Mouse (Mus musculus): ENCODE measurements around the gene Npr3. TPM values are rescaled to one million over a fixed set of nuclear protein-coding genes. Genes with fewer than 3 reads are reported as not detected.
"Not testable (repeated sequence)": the region's sequence is repeated elsewhere in the genome, so short reads cannot be mapped to it uniquely, and the experiment has no call there.

The Npr3 gene
- total RNA-seq, 2 experiments from 2014 or later, result not detected

DNA sequence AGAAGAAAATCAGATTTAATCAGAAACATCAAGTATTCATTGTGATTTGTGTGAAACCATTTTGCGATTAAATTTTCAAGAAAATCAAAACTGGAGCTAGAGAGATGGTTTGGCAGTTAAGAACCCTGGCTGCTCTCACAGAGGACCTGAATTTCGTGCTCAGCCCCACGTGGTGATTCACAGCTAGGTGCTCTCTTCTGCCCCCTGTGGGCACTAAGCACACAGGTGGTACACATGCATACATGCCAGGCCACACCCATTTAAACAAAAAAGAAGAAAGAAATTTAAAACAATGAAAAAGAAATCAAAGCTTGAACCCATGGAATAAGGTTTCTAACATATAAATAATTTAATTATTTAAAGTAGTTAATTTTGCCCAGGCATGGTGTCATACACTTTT, 15.7 kb downstream of the Npr3 start:
- ATAC-seq (replicated peaks; ENCODE audit: low FRiP score, low TSS enrichment, poor library complexity, severe bottlenecking), result no peak

DNA sequence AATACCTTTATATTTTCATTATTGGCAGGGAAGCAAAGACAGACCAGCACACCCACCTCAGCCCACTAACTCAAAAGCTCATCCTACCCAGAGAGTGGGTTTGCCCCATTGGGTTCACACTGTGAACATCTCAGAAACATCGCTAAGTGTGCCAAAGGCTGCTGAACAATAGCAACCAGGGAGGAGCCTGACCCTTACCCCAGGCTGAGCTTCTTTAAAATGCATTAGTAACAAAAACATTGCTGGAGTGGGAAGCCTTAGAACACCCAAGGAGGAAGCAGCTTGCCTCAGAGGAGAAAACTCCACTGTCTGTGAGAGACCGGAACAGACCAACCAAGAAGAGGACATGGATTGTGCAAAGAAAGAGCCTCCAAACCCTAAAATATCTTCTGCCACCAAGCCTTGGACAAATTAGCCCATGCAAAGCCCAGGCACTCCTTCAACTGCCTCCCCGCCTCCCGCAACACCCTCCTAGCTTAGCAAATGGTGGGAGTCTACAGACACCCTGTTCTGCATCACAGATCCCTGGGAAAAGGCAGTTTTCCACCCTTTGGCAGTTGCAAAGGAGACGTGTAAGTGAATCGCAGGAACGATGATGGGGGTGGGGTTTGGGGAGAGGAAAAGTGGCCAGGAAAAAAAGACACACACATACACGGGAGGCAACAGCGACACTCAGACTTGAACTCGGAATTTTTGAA, 24.4 kb downstream of the Npr3 start:
- ATAC-seq (replicated peaks; ENCODE audit: low FRiP score, low TSS enrichment, poor library complexity, severe bottlenecking), result no peak

GRCm38 (mm10) chr15:11881822-11882221, 25.3 kb downstream of the Npr3 start:
- ATAC-seq (replicated peaks; ENCODE audit: low FRiP score, low TSS enrichment, poor library complexity, severe bottlenecking), result no peak

GRCm38 (mm10) chr15:11878334-11878733, 28.8 kb downstream of the Npr3 start:
- no peak for ATAC-seq (replicated peaks; ENCODE audit: low FRiP score, low TSS enrichment, poor library complexity, severe bottlenecking)

GRCm38 (mm10) chr15:11877273-11877672, 29.8 kb downstream of the Npr3 start:
- ATAC-seq (replicated peaks; ENCODE audit: low FRiP score, low TSS enrichment, poor library complexity, severe bottlenecking), result no peak

DNA sequence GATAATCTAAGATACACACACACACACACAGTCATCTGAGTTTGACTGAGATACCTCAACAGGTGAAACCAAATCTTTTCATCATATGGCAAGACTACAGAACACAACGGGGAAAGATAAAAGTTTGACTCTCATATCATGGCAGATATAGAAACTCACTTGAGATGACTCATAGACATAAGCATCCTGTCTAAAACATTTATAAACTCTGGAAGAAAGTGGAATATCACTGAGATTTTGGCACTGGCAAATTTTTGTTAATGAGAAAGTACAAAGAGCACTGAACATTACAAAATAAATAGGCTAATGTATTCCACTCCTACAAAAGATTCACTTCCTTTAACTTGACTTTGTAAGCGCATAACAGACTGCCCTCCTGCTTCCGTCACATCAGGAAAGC, 40.2 kb downstream of the Npr3 start:
- ATAC-seq (replicated peaks; ENCODE audit: low FRiP score, low TSS enrichment, poor library complexity, severe bottlenecking), result no peak

GRCm38 (mm10) chr15:11863540-11863818, 43.6 kb downstream of the Npr3 start:
- no peak for ATAC-seq (replicated peaks; ENCODE audit: low FRiP score, low TSS enrichment, poor library complexity, severe bottlenecking)

GRCm38 (mm10) chr15:11862785-11863539, 44.1 kb downstream of the Npr3 start:
- ATAC-seq (replicated peaks; ENCODE audit: low FRiP score, low TSS enrichment, poor library complexity, severe bottlenecking), result no peak

DNA sequence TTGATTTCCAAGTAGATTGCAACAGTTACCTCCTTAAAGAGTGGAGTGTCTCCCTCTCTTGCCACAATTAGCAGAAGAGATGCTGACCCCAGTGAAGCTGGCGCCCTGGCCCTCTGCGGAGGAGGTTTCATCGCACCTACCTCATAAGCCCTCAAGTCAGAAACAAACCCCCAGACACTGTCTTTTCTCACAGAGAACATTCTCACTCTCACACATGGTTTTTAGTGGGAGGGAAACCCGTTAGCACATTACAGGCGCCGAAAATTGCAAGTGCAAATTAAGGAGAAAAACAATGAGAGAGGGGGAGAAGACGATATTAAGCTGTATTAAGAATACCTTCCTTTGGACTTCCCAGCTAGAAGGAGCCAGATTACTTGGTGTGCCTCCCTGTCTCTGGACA, 44.8 kb downstream of the Npr3 start:
- no peak for ATAC-seq (replicated peaks; ENCODE audit: low FRiP score, low TSS enrichment, poor library complexity, severe bottlenecking)

- ATAC-seq (replicated peaks; ENCODE audit: low FRiP score, low TSS enrichment, poor library complexity, severe bottlenecking), result no peak
These were observed 46.8 kb downstream of the Npr3 start for GRCm38 (mm10) chr15:11860259-11860658.

DNA sequence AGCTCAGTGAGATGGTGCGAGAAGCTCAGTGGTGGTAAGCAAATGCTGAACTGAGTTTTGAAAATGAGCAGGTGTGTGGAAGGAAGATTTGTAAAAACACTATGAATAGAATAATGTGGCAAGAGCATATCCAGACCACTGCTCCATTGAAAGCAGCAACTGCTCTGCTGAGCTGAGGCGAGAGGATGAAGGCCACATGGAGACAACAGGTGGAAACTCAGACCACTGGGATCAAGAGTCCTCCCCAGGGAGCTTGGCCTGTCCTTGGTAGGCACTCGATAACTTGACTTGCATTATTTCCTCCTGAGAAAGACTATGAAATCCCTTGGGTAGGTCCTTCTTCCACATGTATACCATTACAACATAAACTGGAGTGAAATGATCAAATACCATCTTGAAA, 47.3 kb downstream of the Npr3 start:
- ATAC-seq (replicated peaks; ENCODE audit: low FRiP score, low TSS enrichment, poor library complexity, severe bottlenecking), result no peak

GRCm38 (mm10) chr15:11858411-11858810, 48.7 kb downstream of the Npr3 start:
- no peak for ATAC-seq (replicated peaks; ENCODE audit: low FRiP score, low TSS enrichment, poor library complexity, severe bottlenecking)

DNA sequence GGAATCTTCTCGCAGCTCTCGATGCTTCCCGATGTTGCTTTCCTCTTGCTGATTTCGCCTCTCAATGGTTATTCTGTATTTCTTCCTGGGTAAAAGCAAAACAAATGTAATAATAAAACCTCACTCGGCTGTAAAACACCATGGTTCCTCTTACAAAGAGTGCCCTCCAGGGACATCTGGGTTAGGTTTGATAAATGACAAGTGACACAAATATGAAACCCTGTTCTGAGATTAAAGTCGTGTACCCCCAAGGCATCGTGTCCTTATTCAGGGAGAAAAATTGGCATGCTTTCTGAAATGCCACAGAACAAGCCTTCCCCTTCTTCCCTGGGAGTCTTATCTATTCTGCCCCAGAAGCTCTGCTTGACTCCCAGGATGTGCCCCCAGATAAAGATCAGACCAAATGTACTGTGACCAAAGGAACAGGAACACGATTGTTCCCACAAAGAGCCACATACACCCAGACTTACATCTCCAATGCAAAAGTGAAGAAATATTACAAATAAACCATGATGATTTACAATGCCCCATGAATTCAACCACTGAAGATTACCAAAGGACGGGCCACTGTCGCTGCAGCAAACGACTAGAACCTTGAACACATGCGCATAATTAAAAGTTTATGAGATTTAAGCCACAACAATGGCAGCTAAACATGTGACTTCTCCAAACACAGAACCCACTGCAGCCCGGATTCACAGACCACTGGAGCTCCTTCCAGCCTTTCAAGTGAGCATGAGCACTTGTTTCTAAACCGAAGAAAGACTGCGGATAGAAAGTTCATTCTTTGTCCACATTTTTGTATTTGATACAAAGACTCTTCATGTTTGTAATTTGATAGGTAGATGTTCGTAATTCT, 61.7 kb downstream of the Npr3 start:
- no peak for ATAC-seq (replicated peaks; ENCODE audit: low FRiP score, low TSS enrichment, poor library complexity, severe bottlenecking)

DNA sequence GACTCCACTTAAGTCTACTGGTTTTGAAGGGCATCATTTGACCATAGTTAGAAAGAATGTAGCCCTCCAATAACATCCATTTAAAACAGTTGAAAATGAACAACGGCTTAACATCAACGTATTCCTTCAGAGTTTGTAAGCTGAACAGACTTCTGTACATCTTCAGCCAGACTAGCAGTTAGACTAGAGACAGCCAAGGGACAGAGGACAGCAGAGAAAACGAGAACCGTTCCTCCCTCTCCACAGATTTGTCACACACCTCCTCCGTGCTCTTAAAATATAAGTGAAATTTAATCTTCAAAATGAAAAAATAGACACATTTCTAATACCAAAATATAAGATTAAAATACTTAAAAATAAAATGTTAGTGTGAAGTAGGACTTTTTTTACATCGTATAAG, 63.0 kb downstream of the Npr3 start:
- ATAC-seq (replicated peaks; ENCODE audit: low FRiP score, low TSS enrichment, poor library complexity, severe bottlenecking), result no peak

DNA sequence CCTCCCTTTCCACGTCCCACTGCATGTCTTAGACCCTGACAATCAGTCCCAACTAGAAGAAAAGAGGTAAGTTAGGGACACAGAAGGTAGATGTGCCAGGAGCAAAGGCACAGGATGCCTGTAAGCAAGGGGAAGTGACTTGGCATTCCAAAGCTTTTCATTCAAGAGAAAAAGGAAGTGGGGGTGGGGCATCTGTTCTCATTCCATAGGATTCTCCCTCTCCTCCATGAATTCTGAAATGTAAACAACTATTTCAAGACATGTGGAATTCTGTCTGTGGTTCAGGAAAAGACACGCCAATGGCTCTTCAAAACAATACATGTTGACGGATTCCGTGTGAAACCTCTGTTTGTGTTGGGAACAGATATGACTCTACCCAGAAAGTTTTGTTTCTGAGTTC, 65.3 kb downstream of the Npr3 start:
- ATAC-seq (replicated peaks; ENCODE audit: low FRiP score, low TSS enrichment, poor library complexity, severe bottlenecking), result no peak

DNA sequence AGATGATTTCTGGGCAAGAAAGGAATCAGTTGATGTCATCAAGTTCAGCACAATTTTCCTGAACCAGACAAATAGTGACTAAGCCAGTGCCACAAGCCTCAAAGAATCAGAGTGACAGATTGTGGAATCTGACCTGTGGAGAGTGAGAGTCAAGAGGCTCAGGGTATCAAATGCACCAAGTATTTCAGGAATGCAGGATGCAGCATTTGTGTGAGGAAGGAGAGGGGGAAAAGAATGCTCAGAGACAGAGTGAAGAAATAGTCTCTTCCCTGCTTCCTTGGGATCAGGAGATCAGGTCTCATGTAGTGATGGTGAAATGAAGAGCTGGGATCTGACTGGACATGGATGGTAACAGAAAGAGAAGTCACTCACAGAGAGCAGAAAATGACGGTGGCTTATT, 71.2 kb downstream of the Npr3 start:
- no peak for ATAC-seq (replicated peaks; ENCODE audit: low FRiP score, low TSS enrichment, poor library complexity, severe bottlenecking)

GRCm38 (mm10) chr15:11822347-11822746, 84.7 kb downstream of the Npr3 start:
- not testable (repeated sequence) for ATAC-seq (replicated peaks; ENCODE audit: low FRiP score, low TSS enrichment, poor library complexity, severe bottlenecking)

GRCm38 (mm10) chr15:11815551-11815950, 91.5 kb downstream of the Npr3 start:
- ATAC-seq (replicated peaks; ENCODE audit: low FRiP score, low TSS enrichment, poor library complexity, severe bottlenecking), result no peak

GRCm38 (mm10) chr15:11803576-11803975, 103.5 kb downstream of the Npr3 start:
- ATAC-seq (replicated peaks; ENCODE audit: low FRiP score, low TSS enrichment, poor library complexity, severe bottlenecking), result no peak

DNA sequence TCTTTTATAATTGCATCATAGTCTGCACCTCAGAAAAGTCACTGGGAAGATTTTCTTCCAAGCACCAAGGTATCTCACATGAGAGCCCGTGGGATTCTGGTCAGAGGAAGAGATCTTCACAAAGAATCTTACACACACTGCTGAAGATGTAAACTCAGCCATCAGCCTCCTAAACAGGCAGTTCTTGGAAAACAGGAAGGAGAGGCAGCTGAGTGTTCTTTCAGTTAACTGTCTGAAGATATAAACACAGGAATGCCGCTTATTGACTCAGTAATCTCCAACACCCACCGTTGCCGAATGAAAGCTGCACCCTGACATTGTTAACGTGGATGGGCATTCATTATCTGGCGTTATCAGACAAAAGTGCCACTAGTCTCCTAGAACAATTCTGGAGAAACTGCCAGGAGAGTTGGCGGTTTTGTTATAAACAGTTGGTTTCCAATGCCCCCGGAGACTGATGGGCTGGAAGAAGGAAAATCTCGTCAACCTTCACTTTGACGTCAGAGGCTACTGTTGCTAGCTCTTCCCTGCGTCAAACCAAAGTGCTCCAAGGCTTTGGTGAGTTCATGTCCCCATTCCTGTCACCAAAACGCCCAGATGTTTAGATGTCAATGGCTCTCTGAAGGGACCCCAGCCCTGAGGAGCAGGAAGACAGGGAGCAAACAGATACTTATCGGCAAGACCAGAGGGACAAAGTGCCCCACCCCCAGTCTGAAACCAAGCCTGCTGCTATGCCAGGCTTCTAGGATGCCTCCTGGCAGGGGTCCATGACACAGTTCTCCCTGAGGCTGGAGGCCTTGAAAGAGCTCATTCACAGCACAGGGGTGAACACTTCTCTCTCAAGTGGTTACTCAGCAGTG, 105.0 kb downstream of the Npr3 start:
- no peak for ATAC-seq (replicated peaks; ENCODE audit: low FRiP score, low TSS enrichment, poor library complexity, severe bottlenecking)
